Mouse (Mus musculus) urinary bladder, adult 18-20 months (tissue): ENCODE data around the gene Col26a1.
"Not testable (repeated sequence)": the region's sequence is repeated elsewhere in the genome, so short reads cannot be mapped to it uniquely, and the experiment has no call there.

Experiments used
- DNase-seq, 2 experiments: peaks; one replicate each; pipeline ENCODE4 v3.0.0; 2022; ENCODE audit warnings: low spot score in 2 of 2, mixed read lengths in 2 of 2

Gene Col26a1

GRCm38 (mm10) chr5:136753176-136753575, 129.8 kb downstream of the Col26a1 start:
- not testable (repeated sequence) for DNase-seq

- DNase-seq = no peak
Observed at GRCm38 (mm10) chr5:136752104-136752503, 130.9 kb downstream of the Col26a1 start.

GRCm38 (mm10) chr5:136746596-136746995, 136.4 kb downstream of the Col26a1 start:
- DNase-seq = no peak

GRCm38 (mm10) chr5:136738918-136739317, 144.1 kb downstream of the Col26a1 start:
- no peak for DNase-seq

GRCm38 (mm10) chr5:136726271-136726670, 156.7 kb downstream of the Col26a1 start:
- DNase-seq = not testable (repeated sequence)

GRCm38 (mm10) chr5:136721596-136721995, 161.4 kb downstream of the Col26a1 start:
- peak in 1 of 2 experiments; percentile 13 for DNase-seq

- DNase-seq = no peak
Observed at GRCm38 (mm10) chr5:136718656-136719055, 164.4 kb downstream of the Col26a1 start.

GRCm38 (mm10) chr5:136717573-136717854, 165.5 kb downstream of the Col26a1 start:
- no peak for DNase-seq

GRCm38 (mm10) chr5:136716696-136717572, 166.1 kb downstream of the Col26a1 start:
- DNase-seq = no peak

GRCm38 (mm10) chr5:136714879-136715278, 168.1 kb downstream of the Col26a1 start:
- DNase-seq = no peak

GRCm38 (mm10) chr5:136714232-136714875, 168.7 kb downstream of the Col26a1 start:
- no peak for DNase-seq

GRCm38 (mm10) chr5:136710742-136711141, 172.3 kb downstream of the Col26a1 start:
- no peak for DNase-seq

- no peak for DNase-seq
Observed at GRCm38 (mm10) chr5:136708116-136708515, 174.9 kb downstream of the Col26a1 start.

GRCm38 (mm10) chr5:136706803-136707202, 176.2 kb downstream of the Col26a1 start:
- DNase-seq = peak; percentile 42 to 45

GRCm38 (mm10) chr5:136705532-136705931, 177.5 kb downstream of the Col26a1 start:
- no peak for DNase-seq

- peak in 1 of 2 experiments; percentile 30 for DNase-seq
Observed at GRCm38 (mm10) chr5:136704151-136704550, 178.9 kb downstream of the Col26a1 start.

GRCm38 (mm10) chr5:136703751-136704150, 179.3 kb downstream of the Col26a1 start:
- peak; percentile 51 to 72 for DNase-seq

GRCm38 (mm10) chr5:136702159-136702725, 180.8 kb downstream of the Col26a1 start:
- DNase-seq = peak; percentile 37 to 42

GRCm38 (mm10) chr5:136697618-136698017, 185.4 kb downstream of the Col26a1 start:
- DNase-seq = no peak

- no peak for DNase-seq
Observed at GRCm38 (mm10) chr5:136696516-136696915, 186.5 kb downstream of the Col26a1 start.

GRCm38 (mm10) chr5:136694976-136695375, 188.0 kb downstream of the Col26a1 start:
- DNase-seq = no peak

GRCm38 (mm10) chr5:136693418-136693817, 189.6 kb downstream of the Col26a1 start:
- no peak for DNase-seq

GRCm38 (mm10) chr5:136692784-136693183, 190.2 kb downstream of the Col26a1 start, which contains the start of gene Myl10:
TSS of gene Myl10 (plus strand) at chr5:136693146.
- no peak for DNase-seq
